Mouse (Mus musculus): ENCODE data around the gene Plscr2. TPM values are rescaled to one million over a fixed set of nuclear protein-coding genes. Genes with fewer than 3 reads are reported as not detected.
"Not testable (repeated sequence)": the region's sequence is repeated elsewhere in the genome, so short reads cannot be mapped to it uniquely, and the experiment has no call there.

The Plscr2 gene
- polyA plus RNA-seq, 1 experiment = 4.5 TPM

GRCm38 (mm10) chr9:92305620-92306220, 30.3 kb downstream of the Plscr2 start:
- whole genome bisulfite sequencing = 86% methylated on average over 8 of the region's 8 CpGs
- no peak overlapping the region for H3K27ac ChIP-seq (ENCODE audit: control insufficient read depth, insufficient read depth, low read depth, low read length, poor library complexity)
- no peaks in the 10 kb centered on the region for H3K4me1 ChIP-seq (ENCODE audit: control insufficient read depth, insufficient read depth, low read length)
- TF ChIP-seq POLR2A (IDR thresholded peaks at IDR 0.05; ENCODE audit: borderline replicate concordance, control insufficient read depth, low read depth, low read length) (no peak), CTCF (IDR thresholded peaks at IDR 0.05; ENCODE audit: control insufficient read depth, insufficient read depth, low read length) (no peak)
- no peak overlapping the region for H3K4me3 ChIP-seq (replicated peaks; ENCODE audit: control insufficient read depth, low read depth, low read length)

GRCm38 (mm10) chr9:92309077-92309476, 33.7 kb downstream of the Plscr2 start, which contains the start of gene 1700057G04Rik:
TSS of gene 1700057G04Rik (plus strand) at chr9:92309377.
- H3K4me3 ChIP-seq (replicated peaks; ENCODE audit: control insufficient read depth, low read depth, low read length) = no peak within 1 kb of the TSS
- no peak for TF ChIP-seq POLR2A (IDR thresholded peaks at IDR 0.05; ENCODE audit: borderline replicate concordance, control insufficient read depth, low read depth, low read length)
- TF ChIP-seq CTCF (IDR thresholded peaks at IDR 0.05; ENCODE audit: control insufficient read depth, insufficient read depth, low read length) = no peak
- 87% methylated on average over 1 of the region's 1 CpGs for WGBS
- no peak within 1 kb of the TSS for H3K27ac ChIP-seq (ENCODE audit: control insufficient read depth, insufficient read depth, low read depth, low read length, poor library complexity)
- H3K4me1 ChIP-seq (ENCODE audit: control insufficient read depth, insufficient read depth, low read length) = no peaks in the 10 kb centered on the region

DNA sequence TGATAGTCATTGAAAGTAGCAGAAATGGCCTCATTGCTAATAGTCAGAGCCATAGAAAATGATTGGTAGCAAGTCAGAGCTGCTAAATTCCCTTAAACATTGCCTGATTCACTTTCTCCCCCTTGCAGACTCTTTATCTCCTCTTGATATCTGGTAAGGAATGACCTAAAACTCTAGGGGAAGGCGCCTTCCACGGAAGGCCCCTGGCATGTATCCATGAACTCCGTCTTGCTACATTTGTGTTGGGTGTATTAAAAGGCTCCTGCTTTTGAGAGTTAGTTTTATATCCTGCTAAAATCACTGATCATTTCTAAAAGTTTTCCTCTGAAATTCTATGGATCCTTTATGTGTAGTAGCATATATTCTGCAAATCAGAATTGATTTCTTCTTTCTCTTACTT, 41.4 kb downstream of the Plscr2 start:
- TF ChIP-seq CTCF (IDR thresholded peaks at IDR 0.05; ENCODE audit: control insufficient read depth, insufficient read depth, low read length) = no peak
- TF ChIP-seq POLR2A (IDR thresholded peaks at IDR 0.05; ENCODE audit: borderline replicate concordance, control insufficient read depth, low read depth, low read length) = no peak
- no peaks in the 10 kb centered on the region for H3K4me1 ChIP-seq (ENCODE audit: control insufficient read depth, insufficient read depth, low read length)
- H3K4me3 ChIP-seq (replicated peaks; ENCODE audit: control insufficient read depth, low read depth, low read length) = no peak overlapping the region
- WGBS = 86% methylated on average over 3 of the region's 3 CpGs
- H3K27ac ChIP-seq (ENCODE audit: control insufficient read depth, insufficient read depth, low read depth, low read length, poor library complexity) = no peak overlapping the region

GRCm38 (mm10) chr9:92325936-92326335, 50.5 kb downstream of the Plscr2 start:
- not testable (repeated sequence) for H3K4me1 ChIP-seq (ENCODE audit: control insufficient read depth, insufficient read depth, low read length); H3K4me3 ChIP-seq (replicated peaks; ENCODE audit: control insufficient read depth, low read depth, low read length); H3K27ac ChIP-seq (ENCODE audit: control insufficient read depth, insufficient read depth, low read depth, low read length, poor library complexity)
- WGBS = 71% methylated on average over 9 of the region's 9 CpGs

- Histone ChIP-seq H3K27ac (ENCODE audit: control insufficient read depth, insufficient read depth, low read depth, low read length, poor library complexity) (no peak overlapping the region), H3K4me3 (replicated peaks; ENCODE audit: control insufficient read depth, low read depth, low read length) (no peak overlapping the region), H3K4me1 (ENCODE audit: control insufficient read depth, insufficient read depth, low read length) (no peaks in the 10 kb centered on the region)
- 88% methylated on average over 4 of the region's 4 CpGs for WGBS
- TF ChIP-seq CTCF (IDR thresholded peaks at IDR 0.05; ENCODE audit: control insufficient read depth, insufficient read depth, low read length) = no peak
- TF ChIP-seq POLR2A (IDR thresholded peaks at IDR 0.05; ENCODE audit: borderline replicate concordance, control insufficient read depth, low read depth, low read length) = no peak
These were observed 51.4 kb downstream of the Plscr2 start for GRCm38 (mm10) chr9:92326813-92327212.

GRCm38 (mm10) chr9:92331383-92331782, 56.0 kb downstream of the Plscr2 start:
- TF ChIP-seq CTCF (IDR thresholded peaks at IDR 0.05; ENCODE audit: control insufficient read depth, insufficient read depth, low read length) (no peak), POLR2A (IDR thresholded peaks at IDR 0.05; ENCODE audit: borderline replicate concordance, control insufficient read depth, low read depth, low read length) (no peak)
- no peak overlapping the region for H3K27ac ChIP-seq (ENCODE audit: control insufficient read depth, insufficient read depth, low read depth, low read length, poor library complexity)
- H3K4me1 ChIP-seq (ENCODE audit: control insufficient read depth, insufficient read depth, low read length) = no peaks in the 10 kb centered on the region
- WGBS = 79% methylated on average over 4 of the region's 4 CpGs
- H3K4me3 ChIP-seq (replicated peaks; ENCODE audit: control insufficient read depth, low read depth, low read length) = no peak overlapping the region

- no peak overlapping the region for H3K27ac ChIP-seq (ENCODE audit: control insufficient read depth, insufficient read depth, low read depth, low read length, poor library complexity)
- H3K4me3 ChIP-seq (replicated peaks; ENCODE audit: control insufficient read depth, low read depth, low read length) = no peak overlapping the region
- WGBS = 67% methylated on average over 10 of the region's 10 CpGs
- TF ChIP-seq POLR2A (IDR thresholded peaks at IDR 0.05; ENCODE audit: borderline replicate concordance, control insufficient read depth, low read depth, low read length) (no peak), CTCF (IDR thresholded peaks at IDR 0.05; ENCODE audit: control insufficient read depth, insufficient read depth, low read length) (no peak)
- no peaks in the 10 kb centered on the region for H3K4me1 ChIP-seq (ENCODE audit: control insufficient read depth, insufficient read depth, low read length)
These were observed 59.4 kb downstream of the Plscr2 start for GRCm38 (mm10) chr9:92334845-92335244.

DNA sequence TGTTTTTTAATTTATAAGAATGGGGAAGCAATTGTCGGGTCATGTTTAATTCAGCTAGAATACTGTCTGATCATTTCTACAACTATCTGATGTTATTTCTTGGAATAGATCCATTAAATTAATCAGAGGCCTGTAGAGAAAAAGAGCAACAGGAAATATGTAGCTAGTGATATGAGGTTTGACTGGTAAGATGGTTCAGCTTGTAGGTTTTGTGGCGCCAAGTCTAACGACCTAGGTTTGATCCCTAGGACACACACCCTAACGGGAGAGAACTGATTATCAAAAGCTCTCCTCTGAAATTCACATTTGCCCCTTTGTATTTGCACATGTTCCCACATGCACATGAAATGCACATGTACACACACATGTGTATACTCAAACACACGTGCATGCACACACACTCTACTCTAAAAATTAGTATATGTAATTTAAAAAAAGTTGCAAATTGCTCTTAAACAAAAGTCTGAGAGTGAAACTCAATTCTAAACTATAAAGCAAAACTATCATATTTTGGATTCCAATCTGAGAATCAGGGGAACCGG, 59.9 kb downstream of the Plscr2 start:
- Histone ChIP-seq H3K4me3 (replicated peaks; ENCODE audit: control insufficient read depth, low read depth, low read length) (no peak overlapping the region), H3K4me1 (ENCODE audit: control insufficient read depth, insufficient read depth, low read length) (no peaks in the 10 kb centered on the region), H3K27ac (ENCODE audit: control insufficient read depth, insufficient read depth, low read depth, low read length, poor library complexity) (no peak overlapping the region)
- 52% methylated on average over 6 of the region's 6 CpGs for WGBS
- TF ChIP-seq CTCF (IDR thresholded peaks at IDR 0.05; ENCODE audit: control insufficient read depth, insufficient read depth, low read length) = no peak
- TF ChIP-seq POLR2A (IDR thresholded peaks at IDR 0.05; ENCODE audit: borderline replicate concordance, control insufficient read depth, low read depth, low read length) = no peak

DNA sequence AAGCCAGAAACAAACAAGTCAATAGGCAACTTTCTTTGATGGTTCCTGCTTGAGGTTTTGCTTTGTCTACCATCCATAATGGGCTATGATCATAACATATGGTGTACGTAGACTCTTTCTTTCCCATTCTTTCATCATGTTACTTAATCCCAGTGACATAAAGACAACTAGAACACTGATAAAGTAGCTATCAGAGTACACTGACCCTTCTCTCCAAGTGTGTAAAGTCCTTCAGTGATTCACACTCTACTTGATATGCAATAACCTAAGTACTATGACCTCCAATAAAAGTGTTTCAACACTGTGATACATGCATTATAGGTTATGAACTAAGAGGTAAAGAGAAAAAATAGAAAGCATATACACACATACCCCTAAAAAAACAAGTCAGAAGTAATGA, 61.7 kb downstream of the Plscr2 start:
- Histone ChIP-seq H3K4me1 (ENCODE audit: control insufficient read depth, insufficient read depth, low read length) (no peaks in the 10 kb centered on the region), H3K4me3 (replicated peaks; ENCODE audit: control insufficient read depth, low read depth, low read length) (no peak overlapping the region), H3K27ac (ENCODE audit: control insufficient read depth, insufficient read depth, low read depth, low read length, poor library complexity) (no peak overlapping the region)
- TF ChIP-seq POLR2A (IDR thresholded peaks at IDR 0.05; ENCODE audit: borderline replicate concordance, control insufficient read depth, low read depth, low read length) (no peak), CTCF (IDR thresholded peaks at IDR 0.05; ENCODE audit: control insufficient read depth, insufficient read depth, low read length) (no peak)
- 87% methylated on average over 1 of the region's 1 CpGs for WGBS
